Mouse (Mus musculus) thymus, adult 2 months (tissue): Measurements from ENCODE around the gene Parva. TPM values are rescaled to one million over a fixed set of nuclear protein-coding genes. Genes with fewer than 3 reads are reported as not detected.

Experiments used
- DNase-seq: peaks from one replicate; pipeline ENCODE4 v3.0.0; 2021
- H3K27ac ChIP-seq: fragments of 200-500 bp; 2 replicates; pipeline ENCODE4 v1.5.1; 2012; ENCODE audit warnings: low read length, control low read depth; ENCODE audit not compliant: control insufficient read depth, insufficient read depth
- H3K27me3 ChIP-seq: fragments of 200-500 bp; 2 replicates; pipeline ENCODE4 v1.6.1; 2012; ENCODE audit warnings: mild to moderate bottlenecking, low read length, moderate library complexity, mixed read lengths; ENCODE audit not compliant: control insufficient read depth, insufficient read depth
- H3K36me3 ChIP-seq: fragments of 200-500 bp; 2 replicates; pipeline ENCODE4 v1.6.1; 2012; ENCODE audit warnings: mild to moderate bottlenecking, low read length, moderate library complexity; ENCODE audit not compliant: control insufficient read depth, insufficient read depth
- H3K4me1 ChIP-seq: fragments of 200-500 bp; replicated peaks from 2 replicates; pipeline ENCODE4 v1.6.1; 2012; ENCODE audit warnings: low read length; ENCODE audit not compliant: control insufficient read depth, insufficient read depth
- H3K4me3 ChIP-seq: fragments of 200-500 bp; 2 replicates; pipeline ENCODE4 v1.5.1; 2012; ENCODE audit warnings: mild to moderate bottlenecking, low read length, control low read depth, moderate library complexity; ENCODE audit not compliant: control insufficient read depth, insufficient read depth
- CTCF ChIP-seq: fragments of 200-500 bp; IDR thresholded peaks from 2 replicates; pipeline ENCODE4 v1.5.1; 2012; ENCODE audit warnings: mild to moderate bottlenecking, control low read depth, low read length, moderate library complexity, borderline replicate concordance; ENCODE audit not compliant: control insufficient read depth, poor library complexity, insufficient read depth; ENCODE audit errors: extremely low read depth
- POLR2A ChIP-seq: fragments of 200-500 bp; IDR thresholded peaks from 2 replicates; pipeline ENCODE4 v1.6.1; 2012; ENCODE audit warnings: mild to moderate bottlenecking, low read length, control low read depth, moderate library complexity; ENCODE audit not compliant: control insufficient read depth, poor library complexity, insufficient read depth; ENCODE audit errors: extremely low read depth
- WGBS: fragments of 180-500 bp; shearing (Covaris S2); methylation state at CpG from one replicate; pipeline ENCODE4 v1.1.7; 2018; 5-methylcytosine and 5-hydroxymethylcytosine counted together
- polyA plus RNA-seq: library from polyadenylated mRNA; depleted of rRNA; stranded (reverse); fragments of >200 nt; gene quantifications from 2 replicates; pipeline ENCODE4 v1.2.3, GENCODE M21; 2012; rRNA removed

Parva gene
- polyA plus RNA-seq, 1 experiment, result 6.6 TPM

- WGBS, result 94% methylated on average over 10 of the region's 10 CpGs
These were observed 207.4 kb downstream of the Parva start for GRCm38 (mm10) chr7:112634505-112635213.

DNA sequence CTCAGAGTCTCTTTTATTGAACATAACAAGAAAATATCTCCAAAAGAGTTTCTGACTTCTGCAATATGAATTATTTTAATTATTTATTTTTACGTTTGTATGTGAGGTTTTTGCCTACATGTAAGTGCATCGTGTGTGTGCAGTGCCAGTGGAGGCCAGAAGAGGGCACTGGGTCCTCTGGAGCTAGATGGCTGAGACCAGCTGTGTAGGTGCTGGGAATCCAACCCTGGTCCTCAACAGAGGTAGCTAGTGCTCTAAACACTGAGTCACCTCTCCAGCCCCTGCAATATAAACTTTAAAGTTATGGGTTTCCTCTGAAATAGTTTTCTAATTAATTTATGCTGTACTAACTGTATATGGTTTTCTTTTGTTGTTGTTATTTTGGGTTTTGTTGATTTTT, 208.6 kb downstream of the Parva start:
- no peak for TF ChIP-seq CTCF
- TF ChIP-seq POLR2A, result no peak
- no peak overlapping the region for H3K4me3 ChIP-seq
- H3K27me3 ChIP-seq, result no peaks in the 10 kb centered on the region
- no peak overlapping the region for H3K27ac ChIP-seq
- H3K36me3 ChIP-seq, result no peaks in the 10 kb centered on the region
- no peak for DNase-seq
- 92% methylated on average over 2 of the region's 2 CpGs for WGBS
- H3K4me1 ChIP-seq, result no peaks in the 10 kb centered on the region

More at GRCm38 (mm10) chr7:112634505-112635213, 207.4 kb downstream of the Parva start:
- H3K4me1 ChIP-seq, result no peaks in the 10 kb centered on the region
- no peak for DNase-seq
- no peak overlapping the region for H3K4me3 ChIP-seq
- TF ChIP-seq CTCF, result no peak
- TF ChIP-seq POLR2A, result no peak
- H3K27me3 ChIP-seq, result no peaks in the 10 kb centered on the region
- H3K27ac ChIP-seq, result no peak overlapping the region
- H3K36me3 ChIP-seq, result no peaks in the 10 kb centered on the region

Other genes with a start within 250 kb of the Parva start
- 3.5 TPM in 2 replicates for gene Mical2, start 201.6 kb upstream of the Parva start, polyA plus RNA-seq